Mouse (Mus musculus): ENCODE measurements around the gene Ranbp17. TPM values are rescaled to one million over a fixed set of nuclear protein-coding genes. Genes with fewer than 3 reads are reported as not detected.

Ranbp17 gene
- total and polyA plus RNA-seq, 2 experiments from 2014 or later: 2.1 to 3.6 TPM

- ATAC-seq (ENCODE audit: insufficient read depth, low read depth) (no peak), DNase-seq (ENCODE audit: low spot score) (no peak)
- WGBS: 57% methylated on average over 7 of the region's 7 CpGs
- H3K4me3 ChIP-seq (ENCODE audit: low read depth, low read length): no peak overlapping the region
- no peak overlapping the region for H3K4me2 ChIP-seq (ENCODE audit: low read depth, low read length)
- no peak for TF ChIP-seq CTCF (IDR thresholded peaks at IDR 0.05; ENCODE audit: low read depth)
- no peak for TF ChIP-seq EP300 (IDR thresholded peaks at IDR 0.05; ENCODE audit: low read depth)
- no peak overlapping the region for H3K27ac ChIP-seq (ENCODE audit: low read depth)
- 0 out of 2 replicates have a peak, but pooled peaks cover 6% of the 10 kb centered on the region for H3K4me1 ChIP-seq (ENCODE audit: control insufficient read depth, insufficient read depth)
- no peaks in the 10 kb centered on the region for H3K9me3 ChIP-seq (replicated peaks; ENCODE audit: control insufficient read depth, low read length)
- H3K36me3 ChIP-seq (replicated peaks; ENCODE audit: control insufficient read depth, insufficient read depth, low read length): no peaks in the 10 kb centered on the region
- no peak overlapping the region for H3K9ac ChIP-seq (replicated peaks; ENCODE audit: low read depth, low read length)
- no peaks in the 10 kb centered on the region for H3K27me3 ChIP-seq (ENCODE audit: control insufficient read depth, insufficient read depth, low read length)
Observed at GRCm38 (mm10) chr11:33220763-33221162, 292.8 kb downstream of the Ranbp17 start.

DNA sequence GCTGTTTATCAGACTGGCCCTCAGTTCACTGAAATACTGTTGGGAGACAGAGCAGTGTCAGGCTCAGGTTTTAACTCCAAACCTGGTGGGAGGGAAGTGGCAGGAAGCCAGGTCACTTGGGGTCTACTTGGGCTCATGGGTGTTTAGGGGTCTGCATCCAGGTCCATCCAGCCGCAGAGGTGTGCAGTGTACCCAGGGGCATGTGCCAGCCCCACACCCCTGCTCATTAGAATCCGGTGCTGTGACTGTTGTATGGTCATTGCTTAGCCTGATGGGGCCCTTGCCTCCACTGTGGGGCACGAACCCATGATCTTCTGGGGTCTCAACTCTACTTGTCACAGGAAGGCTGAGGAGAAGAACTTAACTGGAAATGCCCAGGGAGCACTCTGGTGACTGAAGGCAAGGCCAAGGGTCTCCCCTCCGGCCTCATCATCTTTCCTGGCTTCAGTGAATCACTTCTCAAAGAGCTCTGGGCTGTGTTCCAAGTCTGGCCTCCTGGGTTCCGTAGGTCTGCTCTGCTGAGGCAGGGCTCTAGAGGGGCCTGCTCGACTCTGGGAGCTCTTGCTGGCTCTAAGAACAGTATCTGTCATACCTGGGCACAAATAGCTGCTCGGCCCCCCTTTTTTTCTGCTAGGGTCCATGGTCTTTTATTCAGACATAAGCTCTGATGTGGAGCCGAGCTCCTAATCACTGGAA, 296.0 kb downstream of the Ranbp17 start:
- no peak for TF ChIP-seq CTCF (IDR thresholded peaks at IDR 0.05; ENCODE audit: low read depth)
- TF ChIP-seq EP300 (IDR thresholded peaks at IDR 0.05; ENCODE audit: low read depth): no peak
- Histone ChIP-seq H3K4me3 (ENCODE audit: low read depth, low read length) (no peak overlapping the region), H3K27me3 (ENCODE audit: control insufficient read depth, insufficient read depth, low read length) (no peaks in the 10 kb centered on the region), H3K4me1 (ENCODE audit: control insufficient read depth, insufficient read depth) (0 out of 2 replicates have a peak, but pooled peaks cover 6% of the 10 kb centered on the region), H3K4me2 (ENCODE audit: low read depth, low read length) (no peak overlapping the region), H3K9me3 (replicated peaks; ENCODE audit: control insufficient read depth, low read length) (no peaks in the 10 kb centered on the region), H3K27ac (ENCODE audit: low read depth) (no peak overlapping the region), H3K9ac (replicated peaks; ENCODE audit: low read depth, low read length) (no peak overlapping the region), H3K36me3 (replicated peaks; ENCODE audit: control insufficient read depth, insufficient read depth, low read length) (no peaks in the 10 kb centered on the region)
- DNase-seq (ENCODE audit: low spot score): peak; percentile 67
- whole genome bisulfite sequencing: 37% methylated on average over 8 of the region's 8 CpGs
- peak; percentile 47 for ATAC-seq (ENCODE audit: insufficient read depth, low read depth)

DNA sequence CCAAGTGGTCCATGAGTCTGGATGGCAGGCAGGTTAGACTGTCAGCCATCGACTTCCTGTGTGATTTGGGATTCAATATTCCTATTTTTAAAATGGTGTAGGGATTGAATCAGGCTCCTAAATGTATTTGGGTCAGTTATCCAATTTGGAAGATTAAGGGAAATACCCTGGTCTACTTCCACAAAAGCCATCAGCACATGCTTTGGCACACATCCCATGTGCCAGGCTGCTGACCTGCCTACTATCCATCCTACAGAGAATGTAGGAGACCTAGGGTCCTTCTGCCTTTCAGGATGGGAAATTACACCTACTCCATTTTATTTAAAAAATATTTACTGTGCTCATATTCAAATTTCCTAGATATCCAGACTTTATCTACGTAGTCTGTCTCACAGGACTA, 306.1 kb downstream of the Ranbp17 start:
- ATAC-seq (ENCODE audit: insufficient read depth, low read depth): no peak
- Histone ChIP-seq H3K4me2 (ENCODE audit: low read depth, low read length) (no peak overlapping the region), H3K9ac (replicated peaks; ENCODE audit: low read depth, low read length) (no peak overlapping the region), H3K36me3 (replicated peaks; ENCODE audit: control insufficient read depth, insufficient read depth, low read length) (no peaks in the 10 kb centered on the region), H3K27me3 (ENCODE audit: control insufficient read depth, insufficient read depth, low read length) (peaks cover 59% of the 10 kb centered on the region), H3K4me1 (ENCODE audit: control insufficient read depth, insufficient read depth) (0 out of 2 replicates have a peak, but pooled peaks cover 6% of the 10 kb centered on the region), H3K4me3 (ENCODE audit: low read depth, low read length) (no peak overlapping the region), H3K27ac (ENCODE audit: low read depth) (no peak overlapping the region), H3K9me3 (replicated peaks; ENCODE audit: control insufficient read depth, low read length) (no peaks in the 10 kb centered on the region)
- 73% methylated on average over 2 of the region's 2 CpGs for WGBS
- no peak for TF ChIP-seq EP300 (IDR thresholded peaks at IDR 0.05; ENCODE audit: low read depth)
- no peak for TF ChIP-seq CTCF (IDR thresholded peaks at IDR 0.05; ENCODE audit: low read depth)
- DNase-seq (ENCODE audit: low spot score): no peak

GRCm38 (mm10) chr11:33204966-33205365, 308.6 kb downstream of the Ranbp17 start:
- Histone ChIP-seq H3K9ac (replicated peaks; ENCODE audit: low read depth, low read length) (no peak overlapping the region), H3K4me3 (ENCODE audit: low read depth, low read length) (no peak overlapping the region), H3K4me2 (ENCODE audit: low read depth, low read length) (no peak overlapping the region), H3K27ac (ENCODE audit: low read depth) (no peak overlapping the region), H3K9me3 (replicated peaks; ENCODE audit: control insufficient read depth, low read length) (no peaks in the 10 kb centered on the region), H3K4me1 (ENCODE audit: control insufficient read depth, insufficient read depth) (peaks cover 19% of the 10 kb centered on the region; the same call in 1 of the 2 replicates), H3K27me3 (ENCODE audit: control insufficient read depth, insufficient read depth, low read length) (peaks cover 83% of the 10 kb centered on the region), H3K36me3 (replicated peaks; ENCODE audit: control insufficient read depth, insufficient read depth, low read length) (no peaks in the 10 kb centered on the region)
- 11% methylated on average over 3 of the region's 3 CpGs for WGBS
- ATAC-seq (ENCODE audit: insufficient read depth, low read depth) (no peak), DNase-seq (ENCODE audit: low spot score) (no peak)
- no peak for TF ChIP-seq CTCF (IDR thresholded peaks at IDR 0.05; ENCODE audit: low read depth)
- TF ChIP-seq EP300 (IDR thresholded peaks at IDR 0.05; ENCODE audit: low read depth): no peak

DNA sequence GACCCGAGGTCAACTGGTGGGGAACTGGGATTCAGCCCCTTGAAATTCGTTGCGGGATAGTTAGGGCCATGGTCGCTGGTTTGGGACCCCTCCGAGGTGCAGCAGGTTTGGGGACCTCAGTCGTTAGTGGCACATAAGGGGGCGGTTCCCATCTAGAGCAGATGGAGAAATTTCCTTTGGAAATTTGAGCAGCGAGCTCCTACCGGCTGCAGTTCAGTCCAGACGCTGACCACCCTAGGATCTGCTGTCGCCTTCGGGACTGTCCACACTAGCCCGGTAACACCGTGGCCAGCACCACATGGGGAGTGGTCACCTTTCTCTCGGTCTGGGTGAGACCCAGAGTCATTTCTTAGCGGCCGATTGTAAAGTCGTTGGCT, 309.2 kb downstream of the Ranbp17 start:
- no peak overlapping the region for H3K4me2 ChIP-seq (ENCODE audit: low read depth, low read length)
- 4% methylated on average over 18 of the region's 18 CpGs for WGBS
- TF ChIP-seq CTCF (IDR thresholded peaks at IDR 0.05; ENCODE audit: low read depth) (no peak), EP300 (IDR thresholded peaks at IDR 0.05; ENCODE audit: low read depth) (no peak)
- no peak overlapping the region for H3K9ac ChIP-seq (replicated peaks; ENCODE audit: low read depth, low read length)
- H3K4me1 ChIP-seq (ENCODE audit: control insufficient read depth, insufficient read depth): peaks cover 19% of the 10 kb centered on the region; the same call in 1 of the 2 replicates
- no peak overlapping the region for H3K27ac ChIP-seq (ENCODE audit: low read depth)
- no peak for DNase-seq (ENCODE audit: low spot score)
- no peak for ATAC-seq (ENCODE audit: insufficient read depth, low read depth)
- H3K27me3 ChIP-seq (ENCODE audit: control insufficient read depth, insufficient read depth, low read length): peaks cover 90% of the 10 kb centered on the region
- no peaks in the 10 kb centered on the region for H3K36me3 ChIP-seq (replicated peaks; ENCODE audit: control insufficient read depth, insufficient read depth, low read length)
- no peak overlapping the region for H3K4me3 ChIP-seq (ENCODE audit: low read depth, low read length)
- H3K9me3 ChIP-seq (replicated peaks; ENCODE audit: control insufficient read depth, low read length): no peaks in the 10 kb centered on the region

Measured in heart, postnatal 0 days (tissue).